Mouse (Mus musculus): ENCODE results near the gene Trhr2.

GRCm38 (mm10) chr8:122311115-122311514, 49.4 kb downstream of the Trhr2 start:
- no peak for TF ChIP-seq CTCF (IDR thresholded peaks at IDR 0.05; ENCODE audit: insufficient read depth, low read depth, low read length)
- TF ChIP-seq POLR2A (IDR thresholded peaks at IDR 0.05; ENCODE audit: insufficient read depth, low read depth, low read length): no peak

Measured in olfactory bulb, adult 2 months (tissue).